Mouse (Mus musculus) layer of hippocampus, adult 8-10 months (tissue): ENCODE measurements around the gene Chsy1. TPM values are rescaled to one million over a fixed set of nuclear protein-coding genes. Genes with fewer than 3 reads are reported as not detected.

Experiments
- DNase-seq, 2 experiments: peaks; one replicate each; pipeline ENCODE4 v3.0.0; 2022; ENCODE audit warnings: low spot score in 2 of 2
- total RNA-seq, 4 experiments: library from RNA; stranded (reverse); gene quantifications; 2 replicates each; pipeline ENCODE4 v1.2.4; 2022

Chsy1 gene
- total RNA-seq, 4 experiments from 2014 or later: 15.4 to 17.4 (median 17.3) TPM

GRCm38 (mm10) chr7:66138878-66139277 lies 29.6 kb downstream of the Chsy1 start:
- DNase-seq: no peak

GRCm38 (mm10) chr7:66140095-66140494 lies 30.8 kb downstream of the Chsy1 start:
- DNase-seq: no peak

- no peak for DNase-seq
Observed at GRCm38 (mm10) chr7:66140923-66141570, 31.7 kb downstream of the Chsy1 start.

- DNase-seq: no peak
Observed at GRCm38 (mm10) chr7:66142514-66142913, 33.2 kb downstream of the Chsy1 start.

- no peak for DNase-seq
Observed at GRCm38 (mm10) chr7:66144543-66144942, 35.2 kb downstream of the Chsy1 start.

- DNase-seq: no peak
Observed at GRCm38 (mm10) chr7:66147156-66147555, 37.8 kb downstream of the Chsy1 start.

- no peak for DNase-seq
Observed at GRCm38 (mm10) chr7:66147816-66148215, 38.5 kb downstream of the Chsy1 start.

GRCm38 (mm10) chr7:66149506-66149905 lies 40.2 kb downstream of the Chsy1 start:
- DNase-seq: peak in 1 of 2 experiments; percentile 23

- DNase-seq: no peak
Observed at GRCm38 (mm10) chr7:66150411-66150810, 41.1 kb downstream of the Chsy1 start.

GRCm38 (mm10) chr7:66157413-66157812 lies 48.1 kb downstream of the Chsy1 start:
- DNase-seq: no peak

- no peak for DNase-seq
Observed at GRCm38 (mm10) chr7:66157861-66158415, 48.6 kb downstream of the Chsy1 start.

- no peak for DNase-seq
Observed at GRCm38 (mm10) chr7:66158616-66159129, 49.4 kb downstream of the Chsy1 start.

GRCm38 (mm10) chr7:66159961-66160360 lies 50.6 kb downstream of the Chsy1 start:
- DNase-seq: no peak

- no peak for DNase-seq
Observed at GRCm38 (mm10) chr7:66161836-66162235, 52.5 kb downstream of the Chsy1 start.

- no peak for DNase-seq
Observed at GRCm38 (mm10) chr7:66162489-66162888, 53.2 kb downstream of the Chsy1 start.

- no peak for DNase-seq
Observed at GRCm38 (mm10) chr7:66162981-66163380, 53.7 kb downstream of the Chsy1 start.

- no peak for DNase-seq
Observed at GRCm38 (mm10) chr7:66164427-66165031, 55.2 kb downstream of the Chsy1 start.

GRCm38 (mm10) chr7:66165036-66165798 lies 55.9 kb downstream of the Chsy1 start:
- DNase-seq: no peak

GRCm38 (mm10) chr7:66168877-66169276 lies 59.6 kb downstream of the Chsy1 start:
- DNase-seq: no peak

GRCm38 (mm10) chr7:66169476-66169875 lies 60.2 kb downstream of the Chsy1 start:
- DNase-seq: no peak

- DNase-seq: no peak
Observed at GRCm38 (mm10) chr7:66170802-66171505, 61.6 kb downstream of the Chsy1 start.
